Mouse (Mus musculus): ENCODE measurements around the gene Mypn. TPM values are rescaled to one million over a fixed set of nuclear protein-coding genes. Genes with fewer than 3 reads are reported as not detected.

Gene Mypn
- polyA plus RNA-seq, 1 experiment from 2014 or later = 3.8 TPM

- Histone ChIP-seq H3K36me3 (ENCODE audit: control insufficient read depth, insufficient read depth, low read length) (no peaks in the 10 kb centered on the region), H3K27me3 (ENCODE audit: control insufficient read depth, insufficient read depth, low read length) (no peaks in the 10 kb centered on the region), H3K4me3 (ENCODE audit: low read depth, low read length) (no peak overlapping the region), H3K4me1 (ENCODE audit: control insufficient read depth, insufficient read depth, low read length) (no peaks in the 10 kb centered on the region), H3K9ac (ENCODE audit: low read depth, low read length) (no peak overlapping the region), H3K27ac (ENCODE audit: low read depth, low read length) (no peak overlapping the region), H3K9me3 (replicated peaks; ENCODE audit: control insufficient read depth, low read length) (no peaks in the 10 kb centered on the region), H3K4me2 (no peak overlapping the region)
- no peak for ATAC-seq (replicated peaks; ENCODE audit: insufficient number of reproducible peaks, low FRiP score, low TSS enrichment)
- WGBS (ENCODE audit: insufficient replicate concordance) = 76% methylated on average over 4 of the region's 4 CpGs
Measured at GRCm38 (mm10) chr10:63184451-63184850, 19.3 kb downstream of the Mypn start.

DNA sequence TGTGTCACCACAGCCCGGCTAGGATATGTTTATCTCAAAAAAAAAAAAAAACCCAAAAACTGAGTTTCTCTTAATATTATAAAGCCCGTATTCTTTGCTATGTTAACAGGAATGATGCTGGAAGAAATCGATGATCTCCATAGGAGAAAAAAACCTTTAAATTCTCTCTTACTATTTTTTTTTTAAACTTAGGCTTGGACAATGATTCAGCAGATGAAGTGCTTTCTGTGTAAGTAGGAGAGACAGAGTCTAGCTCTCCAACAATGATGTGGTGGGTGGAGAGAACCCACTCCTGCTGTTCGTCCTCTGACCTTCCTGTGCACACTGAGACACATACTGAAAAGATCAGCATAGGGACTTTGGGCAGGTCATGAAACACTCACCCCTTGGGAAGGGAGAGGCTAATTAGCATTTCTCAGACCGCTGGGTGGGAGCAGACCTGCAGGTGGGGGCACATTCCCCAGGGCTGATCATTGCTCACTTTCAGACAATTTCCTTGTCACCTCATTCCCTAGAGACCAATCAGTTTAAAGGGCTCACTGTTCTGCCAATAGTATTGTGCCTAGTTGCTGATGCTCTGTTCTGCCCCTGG, 21.5 kb downstream of the Mypn start:
- ATAC-seq (replicated peaks; ENCODE audit: insufficient number of reproducible peaks, low FRiP score, low TSS enrichment) = no peak
- Histone ChIP-seq H3K4me1 (ENCODE audit: control insufficient read depth, insufficient read depth, low read length) (no peaks in the 10 kb centered on the region), H3K4me2 (no peak overlapping the region), H3K27me3 (ENCODE audit: control insufficient read depth, insufficient read depth, low read length) (no peaks in the 10 kb centered on the region), H3K9ac (ENCODE audit: low read depth, low read length) (no peak overlapping the region), H3K27ac (ENCODE audit: low read depth, low read length) (no peak overlapping the region), H3K9me3 (replicated peaks; ENCODE audit: control insufficient read depth, low read length) (no peaks in the 10 kb centered on the region), H3K36me3 (ENCODE audit: control insufficient read depth, insufficient read depth, low read length) (no peaks in the 10 kb centered on the region), H3K4me3 (ENCODE audit: low read depth, low read length) (no peak overlapping the region)
- 70% methylated on average over 5 of the region's 5 CpGs for WGBS (ENCODE audit: insufficient replicate concordance)

DNA sequence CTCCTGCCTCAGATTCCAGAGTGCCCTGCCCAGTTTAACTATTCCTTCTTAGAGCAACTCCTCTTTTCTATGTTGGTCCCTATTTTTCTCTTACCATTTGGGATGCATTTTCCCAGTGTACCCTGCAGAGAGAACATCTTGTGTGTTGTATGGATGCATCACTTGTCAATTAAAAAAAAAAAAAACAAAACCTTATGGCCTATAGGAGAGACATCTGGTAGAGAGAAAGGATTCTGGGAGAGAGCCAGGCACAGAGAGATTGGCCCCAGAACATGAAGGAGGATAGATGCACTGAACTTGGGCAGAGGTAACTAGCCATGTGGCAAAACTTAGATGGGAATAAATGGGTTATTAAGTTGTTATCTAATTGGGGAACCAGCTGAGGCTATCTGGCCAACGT, 22.6 kb downstream of the Mypn start:
- Histone ChIP-seq H3K4me1 (ENCODE audit: control insufficient read depth, insufficient read depth, low read length) (no peaks in the 10 kb centered on the region), H3K36me3 (ENCODE audit: control insufficient read depth, insufficient read depth, low read length) (no peaks in the 10 kb centered on the region), H3K27ac (ENCODE audit: low read depth, low read length) (no peak overlapping the region), H3K27me3 (ENCODE audit: control insufficient read depth, insufficient read depth, low read length) (no peaks in the 10 kb centered on the region), H3K9ac (ENCODE audit: low read depth, low read length) (no peak overlapping the region), H3K9me3 (replicated peaks; ENCODE audit: control insufficient read depth, low read length) (no peaks in the 10 kb centered on the region), H3K4me3 (ENCODE audit: low read depth, low read length) (no peak overlapping the region), H3K4me2 (no peak overlapping the region)
- 74% methylated on average over 1 of the region's 1 CpGs for WGBS (ENCODE audit: insufficient replicate concordance)
- ATAC-seq (replicated peaks; ENCODE audit: insufficient number of reproducible peaks, low FRiP score, low TSS enrichment) = no peak

GRCm38 (mm10) chr10:63179524-63179923, 24.2 kb downstream of the Mypn start:
- Histone ChIP-seq H3K4me2 (no peak overlapping the region), H3K9me3 (replicated peaks; ENCODE audit: control insufficient read depth, low read length) (no peaks in the 10 kb centered on the region), H3K4me1 (ENCODE audit: control insufficient read depth, insufficient read depth, low read length) (no peaks in the 10 kb centered on the region), H3K27me3 (ENCODE audit: control insufficient read depth, insufficient read depth, low read length) (no peaks in the 10 kb centered on the region), H3K27ac (ENCODE audit: low read depth, low read length) (no peak overlapping the region), H3K36me3 (ENCODE audit: control insufficient read depth, insufficient read depth, low read length) (no peaks in the 10 kb centered on the region), H3K9ac (ENCODE audit: low read depth, low read length) (no peak overlapping the region), H3K4me3 (ENCODE audit: low read depth, low read length) (no peak overlapping the region)
- WGBS (ENCODE audit: insufficient replicate concordance) = 75% methylated on average over 10 of the region's 10 CpGs
- no peak for ATAC-seq (replicated peaks; ENCODE audit: insufficient number of reproducible peaks, low FRiP score, low TSS enrichment)

GRCm38 (mm10) chr10:63178318-63178717, 25.4 kb downstream of the Mypn start:
- Histone ChIP-seq H3K4me2 (no peak overlapping the region), H3K27me3 (ENCODE audit: control insufficient read depth, insufficient read depth, low read length) (no peaks in the 10 kb centered on the region), H3K9me3 (replicated peaks; ENCODE audit: control insufficient read depth, low read length) (no peaks in the 10 kb centered on the region), H3K36me3 (ENCODE audit: control insufficient read depth, insufficient read depth, low read length) (no peaks in the 10 kb centered on the region), H3K9ac (ENCODE audit: low read depth, low read length) (no peak overlapping the region), H3K4me3 (ENCODE audit: low read depth, low read length) (no peak overlapping the region), H3K27ac (ENCODE audit: low read depth, low read length) (no peak overlapping the region), H3K4me1 (ENCODE audit: control insufficient read depth, insufficient read depth, low read length) (no peaks in the 10 kb centered on the region)
- 90% methylated on average over 2 of the region's 2 CpGs for WGBS (ENCODE audit: insufficient replicate concordance)
- ATAC-seq (replicated peaks; ENCODE audit: insufficient number of reproducible peaks, low FRiP score, low TSS enrichment) = no peak

GRCm38 (mm10) chr10:63177286-63178140, 26.2 kb downstream of the Mypn start:
- H3K9ac ChIP-seq (ENCODE audit: low read depth, low read length) = no peak overlapping the region
- no peaks in the 10 kb centered on the region for H3K9me3 ChIP-seq (replicated peaks; ENCODE audit: control insufficient read depth, low read length)
- H3K4me2 ChIP-seq = no peak overlapping the region
- 81% methylated on average over 21 of the region's 21 CpGs for WGBS (ENCODE audit: insufficient replicate concordance)
- H3K27me3 ChIP-seq (ENCODE audit: control insufficient read depth, insufficient read depth, low read length) = no peaks in the 10 kb centered on the region
- no peaks in the 10 kb centered on the region for H3K4me1 ChIP-seq (ENCODE audit: control insufficient read depth, insufficient read depth, low read length)
- no peak for ATAC-seq (replicated peaks; ENCODE audit: insufficient number of reproducible peaks, low FRiP score, low TSS enrichment)
- H3K27ac ChIP-seq (ENCODE audit: low read depth, low read length) = no peak overlapping the region
- H3K4me3 ChIP-seq (ENCODE audit: low read depth, low read length) = no peak overlapping the region
- H3K36me3 ChIP-seq (ENCODE audit: control insufficient read depth, insufficient read depth, low read length) = no peaks in the 10 kb centered on the region

- Histone ChIP-seq H3K4me2 (no peak overlapping the region), H3K4me1 (ENCODE audit: control insufficient read depth, insufficient read depth, low read length) (no peaks in the 10 kb centered on the region), H3K9me3 (replicated peaks; ENCODE audit: control insufficient read depth, low read length) (no peaks in the 10 kb centered on the region), H3K4me3 (ENCODE audit: low read depth, low read length) (no peak overlapping the region), H3K27me3 (ENCODE audit: control insufficient read depth, insufficient read depth, low read length) (no peaks in the 10 kb centered on the region), H3K27ac (ENCODE audit: low read depth, low read length) (no peak overlapping the region), H3K36me3 (ENCODE audit: control insufficient read depth, insufficient read depth, low read length) (no peaks in the 10 kb centered on the region), H3K9ac (ENCODE audit: low read depth, low read length) (no peak overlapping the region)
- WGBS (ENCODE audit: insufficient replicate concordance) = 89% methylated on average over 8 of the region's 8 CpGs
- ATAC-seq (replicated peaks; ENCODE audit: insufficient number of reproducible peaks, low FRiP score, low TSS enrichment) = no peak
Measured at GRCm38 (mm10) chr10:63176471-63176931, 27.3 kb downstream of the Mypn start.

GRCm38 (mm10) chr10:63172089-63172488, 31.7 kb downstream of the Mypn start:
- WGBS (ENCODE audit: insufficient replicate concordance) = 79% methylated on average over 3 of the region's 3 CpGs
- H3K4me1 ChIP-seq (ENCODE audit: control insufficient read depth, insufficient read depth, low read length) = no peaks in the 10 kb centered on the region
- H3K4me2 ChIP-seq = no peak overlapping the region
- H3K9me3 ChIP-seq (replicated peaks; ENCODE audit: control insufficient read depth, low read length) = no peaks in the 10 kb centered on the region
- H3K9ac ChIP-seq (ENCODE audit: low read depth, low read length) = no peak overlapping the region
- H3K27ac ChIP-seq (ENCODE audit: low read depth, low read length) = no peak overlapping the region
- H3K4me3 ChIP-seq (ENCODE audit: low read depth, low read length) = no peak overlapping the region
- no peak for ATAC-seq (replicated peaks; ENCODE audit: insufficient number of reproducible peaks, low FRiP score, low TSS enrichment)
- no peaks in the 10 kb centered on the region for H3K36me3 ChIP-seq (ENCODE audit: control insufficient read depth, insufficient read depth, low read length)
- no peaks in the 10 kb centered on the region for H3K27me3 ChIP-seq (ENCODE audit: control insufficient read depth, insufficient read depth, low read length)

Measured in heart, embryonic 11.5 days (tissue).